Mouse (Mus musculus) limb, embryonic 14.5 days (tissue): ENCODE measurements around the gene Myoz1. TPM values are rescaled to one million over a fixed set of nuclear protein-coding genes. Genes with fewer than 3 reads are reported as not detected.
A peak's percentile ranks its signal among the peaks of the same experiment; 100 is the strongest.

Experiments
- ATAC-seq: fragments of 200-750 bp; cut with Nextera tagmentation; 2 replicates; pipeline ENCODE4 v1.8.0; 2017; ENCODE audit warnings: low read depth, moderate number of reproducible peaks, moderate TSS enrichment; ENCODE audit not compliant: low FRiP score
- DNase-seq: peaks from one replicate; pipeline ENCODE4 v3.0.0-alpha.2; 2015; ENCODE audit warnings: low spot score
- H3K27ac ChIP-seq: fragments of 300-500 bp; sonication (generic); replicated peaks from 2 replicates; pipeline ENCODE4 v1.5.1; 2014; ENCODE audit warnings: low read depth, mild to moderate bottlenecking, low read length, moderate library complexity, mixed read lengths
- H3K27me3 ChIP-seq: fragments of 300-500 bp; sonication (generic); 2 replicates; pipeline ENCODE4 v1.6.1; 2014; ENCODE audit warnings: low read length, mixed read lengths; ENCODE audit not compliant: control insufficient read depth, insufficient read depth
- H3K36me3 ChIP-seq: fragments of 300-500 bp; sonication (generic); 2 replicates; pipeline ENCODE4 v1.6.1; 2014; ENCODE audit warnings: mild to moderate bottlenecking, low read length, moderate library complexity, mixed read lengths; ENCODE audit not compliant: control insufficient read depth, insufficient read depth
- H3K4me1 ChIP-seq: fragments of 300-500 bp; sonication (generic); 2 replicates; pipeline ENCODE4 v1.6.1; 2014; ENCODE audit warnings: antibody characterized with exemption, low read length, mixed read lengths; ENCODE audit not compliant: control insufficient read depth, insufficient read depth
- H3K4me2 ChIP-seq: fragments of 300-500 bp; sonication (generic); replicated peaks from 2 replicates; pipeline ENCODE4 v1.6.1; 2014; ENCODE audit warnings: low read depth, mild to moderate bottlenecking, low read length, moderate library complexity; ENCODE audit not compliant: severe bottlenecking
- H3K4me3 ChIP-seq: fragments of 300-500 bp; sonication (generic); replicated peaks from 2 replicates; pipeline ENCODE4 v1.5.1; 2014; ENCODE audit warnings: low read length
- H3K9ac ChIP-seq: fragments of 300-500 bp; sonication (generic); 2 replicates; pipeline ENCODE4 v1.6.1; 2014; ENCODE audit warnings: mild to moderate bottlenecking, low read depth, low read length, moderate library complexity; ENCODE audit not compliant: severe bottlenecking
- H3K9me3 ChIP-seq: fragments of 300-500 bp; sonication (generic); 2 replicates; pipeline ENCODE4 v1.6.1; 2016; ENCODE audit warnings: low read length; ENCODE audit not compliant: control insufficient read depth
- POLR2A ChIP-seq: fragments of 200-500 bp; IDR thresholded peaks from 2 replicates; pipeline ENCODE4 v1.8.0; 2012; ENCODE audit warnings: inconsistent platforms, mild to moderate bottlenecking, moderate library complexity, borderline replicate concordance; ENCODE audit not compliant: insufficient read depth, insufficient read length; ENCODE audit errors: extremely low read depth
- WGBS: fragments of 180-500 bp; shearing (Covaris S2); extraction: QIAGEN DNeasy Blood & Tissue Kit; methylation state at CpG from one replicate; pipeline ENCODE4 v1.1.7; 2014; 5-methylcytosine and 5-hydroxymethylcytosine counted together
- polyA plus RNA-seq, 2 experiments: library from polyadenylated mRNA; depleted of rRNA in 1 of 2; stranded (reverse) in 1 of 2; unstranded in 1 of 2; fragments of >200 nt; fragmentation: Nextera tagmentation in 1 of 2; extraction: Ambion mirVana in 1 of 2; gene quantifications; 2 replicates each; pipeline versions ENCODE4 v1.2.1 to v1.2.3; 2012 to 2014

Myoz1 gene
- polyA plus RNA-seq, 2 experiments, result 8.5 to 9.7 TPM

- H3K4me2 ChIP-seq, result peak overlapping the region; percentile 85; the same call in 1 of the 2 replicates
- no peaks in the 10 kb centered on the region for H3K27me3 ChIP-seq
- H3K4me1 ChIP-seq, result peaks cover 26% of the 10 kb centered on the region
- H3K9me3 ChIP-seq, result no peaks in the 10 kb centered on the region
- WGBS, result 83% methylated on average over 3 of the region's 3 CpGs
- no peaks in the 10 kb centered on the region for H3K36me3 ChIP-seq
- H3K4me3 ChIP-seq, result peak overlapping the region; percentile 74
- ATAC-seq, result no peak
- no peak overlapping the region for H3K27ac ChIP-seq
- H3K9ac ChIP-seq, result peak overlapping the region; percentile 81; the same call in 1 of the 2 replicates
- no peak for TF ChIP-seq POLR2A
- DNase-seq, result no peak
Measured at GRCm38 (mm10) chr14:20662740-20663139, 6.4 kb upstream of the Myoz1 start.

DNA sequence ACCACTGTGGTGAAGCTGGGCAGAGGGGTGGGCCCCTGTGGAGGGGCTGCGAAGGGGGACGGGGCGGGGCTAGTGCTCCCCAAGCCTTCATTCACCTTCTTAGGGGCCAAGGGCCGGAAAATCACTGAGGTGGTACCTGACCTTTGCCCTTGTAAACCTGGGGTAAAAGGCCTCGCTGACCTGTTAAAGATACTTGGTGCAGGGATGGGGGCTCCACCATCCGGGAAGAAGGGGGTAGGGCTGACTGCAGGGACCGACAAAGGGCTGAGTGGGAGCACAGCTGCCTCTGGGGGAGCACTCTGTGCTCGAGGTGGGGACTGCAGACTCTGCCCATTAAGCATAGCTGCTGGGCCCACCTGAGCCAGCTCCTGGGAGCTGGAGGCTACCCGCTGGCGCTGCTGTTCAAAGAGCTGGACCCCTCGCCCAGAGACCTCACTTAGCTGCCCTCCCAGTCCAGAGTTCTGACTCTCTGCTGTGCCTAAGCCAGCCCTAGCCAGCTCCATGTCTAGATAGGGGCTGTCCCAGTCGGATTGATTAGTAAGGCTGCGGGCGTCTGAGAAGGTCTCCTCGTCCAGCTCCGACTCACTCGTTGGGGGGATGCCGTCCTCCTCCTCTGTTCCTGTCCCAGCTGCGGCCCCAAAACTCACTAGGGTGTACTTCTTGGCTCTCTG is 5.5 kb upstream of the Myoz1 start:
- Histone ChIP-seq H3K4me1 (peaks cover 26% of the 10 kb centered on the region), H3K27me3 (no peaks in the 10 kb centered on the region), H3K9ac (peak overlapping the region; percentile 81), H3K4me2 (peak overlapping the region; percentile 85), H3K27ac (peak overlapping the region; percentile 94), H3K4me3 (peak overlapping the region; percentile 74), H3K9me3 (no peaks in the 10 kb centered on the region), H3K36me3 (no peaks in the 10 kb centered on the region)
- WGBS, result 11% methylated on average over 18 of the region's 19 CpGs
- no peak for TF ChIP-seq POLR2A
- DNase-seq (no peak), ATAC-seq (no peak)

GRCm38 (mm10) chr14:20660827-20661660 is 4.7 kb upstream of the Myoz1 start:
- H3K27me3 ChIP-seq, result no peaks in the 10 kb centered on the region
- H3K27ac ChIP-seq, result peak overlapping the region; percentile 94
- ATAC-seq (peak; percentile 77), DNase-seq (peak; percentile 98)
- no peaks in the 10 kb centered on the region for H3K9me3 ChIP-seq
- H3K9ac ChIP-seq, result peak overlapping the region; percentile 81
- H3K4me1 ChIP-seq, result peaks cover 26% of the 10 kb centered on the region
- H3K4me2 ChIP-seq, result peak overlapping the region; percentile 85
- WGBS, result 2% methylated on average over 48 of the region's 52 CpGs
- H3K36me3 ChIP-seq, result no peaks in the 10 kb centered on the region
- TF ChIP-seq POLR2A, result peak; percentile 46; the same call in 1 of the 2 replicates
- peak overlapping the region; percentile 74 for H3K4me3 ChIP-seq

GRCm38 (mm10) chr14:20659687-20660086 is 3.3 kb upstream of the Myoz1 start:
- no peak for TF ChIP-seq POLR2A
- H3K27me3 ChIP-seq, result no peaks in the 10 kb centered on the region
- H3K9me3 ChIP-seq, result no peaks in the 10 kb centered on the region
- no peak overlapping the region for H3K4me3 ChIP-seq
- no peak overlapping the region for H3K4me2 ChIP-seq
- H3K36me3 ChIP-seq, result no peaks in the 10 kb centered on the region
- no peak for ATAC-seq
- no peak overlapping the region for H3K9ac ChIP-seq
- peaks cover 22% of the 10 kb centered on the region for H3K4me1 ChIP-seq
- H3K27ac ChIP-seq, result no peak overlapping the region
- whole genome bisulfite sequencing, result 98% methylated on average over 7 of the region's 7 CpGs
- no peak for DNase-seq

DNA sequence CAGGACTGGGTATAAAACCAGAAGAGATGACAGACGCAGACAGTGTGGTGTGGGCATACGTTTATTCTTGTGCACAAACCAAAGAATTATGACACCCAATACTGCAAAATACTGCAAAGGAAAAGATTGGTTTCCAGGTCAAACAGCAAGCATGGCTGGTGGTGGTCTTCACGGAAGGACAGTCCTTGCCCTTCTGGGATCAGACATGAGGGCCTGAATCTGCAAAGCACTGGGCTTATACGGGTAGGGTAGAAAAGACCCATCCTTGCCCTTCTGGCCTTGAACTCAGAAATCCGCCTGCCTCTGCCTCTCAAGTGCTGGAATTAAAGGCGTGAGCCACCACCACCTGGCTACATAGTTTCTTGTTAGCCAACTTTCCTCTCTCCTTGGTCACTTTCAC is 2.6 kb upstream of the Myoz1 start:
- TF ChIP-seq POLR2A, result no peak
- no peak overlapping the region for H3K9ac ChIP-seq
- no peak overlapping the region for H3K4me3 ChIP-seq
- H3K9me3 ChIP-seq, result no peaks in the 10 kb centered on the region
- DNase-seq (no peak), ATAC-seq (no peak)
- H3K36me3 ChIP-seq, result no peaks in the 10 kb centered on the region
- 85% methylated on average over 6 of the region's 6 CpGs for WGBS
- no peak overlapping the region for H3K27ac ChIP-seq
- peaks cover 15% of the 10 kb centered on the region for H3K4me1 ChIP-seq
- no peaks in the 10 kb centered on the region for H3K27me3 ChIP-seq
- H3K4me2 ChIP-seq, result no peak overlapping the region
